Mouse (Mus musculus) liver, embryonic 16.5 days (tissue): Measurements from ENCODE around the gene A430078G23Rik. TPM values are rescaled to one million over a fixed set of nuclear protein-coding genes. Genes with fewer than 3 reads are reported as not detected.

Experiments
- ATAC-seq: fragments of 200-750 bp; cut with Nextera tagmentation; 2 replicates; pipeline ENCODE4 v1.8.0; 2017; ENCODE audit warnings: low read depth, mild to moderate bottlenecking, moderate number of reproducible peaks, moderate library complexity
- H3K27ac ChIP-seq: fragments of 300-500 bp; sonication (generic); 2 replicates; pipeline ENCODE4 v1.5.1; 2014; ENCODE audit warnings: mild to moderate bottlenecking, low read length
- H3K27me3 ChIP-seq: fragments of 300-500 bp; sonication (generic); 2 replicates; pipeline ENCODE4 v1.6.1; 2014; ENCODE audit warnings: low read depth, low read length, mixed read lengths; ENCODE audit not compliant: control insufficient read depth, insufficient read depth
- H3K36me3 ChIP-seq: fragments of 300-500 bp; sonication (generic); 2 replicates; pipeline ENCODE4 v1.6.1; 2014; ENCODE audit warnings: mild to moderate bottlenecking; ENCODE audit not compliant: control insufficient read depth, insufficient read depth
- H3K4me1 ChIP-seq: fragments of 300-500 bp; sonication (generic); 2 replicates; pipeline ENCODE4 v1.6.1; 2014; ENCODE audit warnings: low read depth, low read length, mixed read lengths; ENCODE audit not compliant: control insufficient read depth
- H3K4me2 ChIP-seq: fragments of 300-500 bp; sonication (generic); 2 replicates; pipeline ENCODE4 v1.6.1; 2014; ENCODE audit warnings: low read depth, low read length, mixed read lengths
- H3K4me3 ChIP-seq: fragments of 300-500 bp; sonication (generic); 2 replicates; pipeline ENCODE4 v1.5.1; 2014; ENCODE audit warnings: low read depth, mild to moderate bottlenecking, low read length
- H3K9ac ChIP-seq: fragments of 300-500 bp; sonication (generic); 2 replicates; pipeline ENCODE4 v1.6.1; 2014; ENCODE audit warnings: low read depth, low read length
- H3K9me3 ChIP-seq: fragments of 300-500 bp; sonication (generic); replicated peaks from 2 replicates; pipeline ENCODE4 v1.6.1; 2016; ENCODE audit warnings: low read length; ENCODE audit not compliant: control insufficient read depth
- WGBS: fragments of 180-500 bp; shearing (Covaris S2); extraction: QIAGEN DNeasy Blood & Tissue Kit; methylation state at CpG from one replicate; pipeline ENCODE4 v1.1.7; 2014; ENCODE audit not compliant: insufficient replicate concordance; 5-methylcytosine and 5-hydroxymethylcytosine counted together
- polyA plus RNA-seq: library from polyadenylated mRNA; unstranded; fragments of >200 nt; fragmentation: Nextera tagmentation; extraction: Ambion mirVana; gene quantifications from 2 replicates; pipeline ENCODE4 v1.2.1, GENCODE M21; 2015

Gene A430078G23Rik
- polyA plus RNA-seq, 1 experiment from 2014 or later: 1.4 TPM

- H3K27ac ChIP-seq: no peak overlapping the region
- no peaks in the 10 kb centered on the region for H3K27me3 ChIP-seq
- H3K9me3 ChIP-seq: no peaks in the 10 kb centered on the region
- peaks cover 3% of the 10 kb centered on the region; the same call in 1 of the 2 replicates for H3K36me3 ChIP-seq
- H3K4me2 ChIP-seq: no peak overlapping the region
- ATAC-seq: no peak
- no peaks in the 10 kb centered on the region for H3K4me1 ChIP-seq
- no peak overlapping the region for H3K4me3 ChIP-seq
- H3K9ac ChIP-seq: no peak overlapping the region
- 79% methylated on average over 3 of the region's 3 CpGs for WGBS
These were observed 73.0 kb downstream of the A430078G23Rik start for GRCm38 (mm10) chr8:3426211-3426610.

GRCm38 (mm10) chr8:3428426-3428825 is 75.2 kb downstream of the A430078G23Rik start:
- Histone ChIP-seq H3K27me3 (no peaks in the 10 kb centered on the region), H3K9ac (no peak overlapping the region), H3K9me3 (no peaks in the 10 kb centered on the region), H3K27ac (no peak overlapping the region), H3K36me3 (peaks cover 6% of the 10 kb centered on the region; the same call in 1 of the 2 replicates), H3K4me3 (no peak overlapping the region), H3K4me1 (no peaks in the 10 kb centered on the region), H3K4me2 (no peak overlapping the region)
- WGBS: 73% methylated on average over 2 of the region's 2 CpGs
- ATAC-seq: no peak

- H3K4me3 ChIP-seq: no peak overlapping the region
- H3K9ac ChIP-seq: no peak overlapping the region
- WGBS: 65% methylated on average over 2 of the region's 2 CpGs
- H3K4me2 ChIP-seq: no peak overlapping the region
- H3K27ac ChIP-seq: no peak overlapping the region
- H3K27me3 ChIP-seq: no peaks in the 10 kb centered on the region
- H3K36me3 ChIP-seq: peaks cover 8% of the 10 kb centered on the region; the same call in 1 of the 2 replicates
- H3K4me1 ChIP-seq: no peaks in the 10 kb centered on the region
- ATAC-seq: no peak
- no peaks in the 10 kb centered on the region for H3K9me3 ChIP-seq
These were observed 76.8 kb downstream of the A430078G23Rik start for GRCm38 (mm10) chr8:3429966-3430365.

- Histone ChIP-seq H3K4me3 (no peak overlapping the region), H3K4me1 (no peaks in the 10 kb centered on the region), H3K27me3 (no peaks in the 10 kb centered on the region), H3K27ac (no peak overlapping the region), H3K36me3 (peaks cover 10% of the 10 kb centered on the region; the same call in 1 of the 2 replicates), H3K9ac (no peak overlapping the region), H3K4me2 (no peak overlapping the region), H3K9me3 (no peaks in the 10 kb centered on the region)
- no peak for ATAC-seq
- 70% methylated on average over 3 of the region's 3 CpGs for WGBS
These were observed 77.9 kb downstream of the A430078G23Rik start for GRCm38 (mm10) chr8:3431113-3431512.

- WGBS: 43% methylated on average over 6 of the region's 6 CpGs
- Histone ChIP-seq H3K36me3 (peaks cover 23% of the 10 kb centered on the region), H3K4me2 (no peak overlapping the region), H3K27ac (no peak overlapping the region), H3K9ac (no peak overlapping the region), H3K4me3 (no peak overlapping the region), H3K9me3 (no peaks in the 10 kb centered on the region), H3K4me1 (no peaks in the 10 kb centered on the region; the same call in 1 of the 2 replicates), H3K27me3 (no peaks in the 10 kb centered on the region)
- no peak; the same call in 1 of the 2 replicates for ATAC-seq
These were observed 83.3 kb downstream of the A430078G23Rik start for GRCm38 (mm10) chr8:3436492-3436891.

- Histone ChIP-seq H3K27ac (no peak overlapping the region), H3K27me3 (no peaks in the 10 kb centered on the region), H3K4me2 (no peak overlapping the region), H3K4me3 (no peak overlapping the region), H3K36me3 (peaks cover 19% of the 10 kb centered on the region), H3K9ac (no peak overlapping the region), H3K9me3 (no peaks in the 10 kb centered on the region), H3K4me1 (no peaks in the 10 kb centered on the region; the same call in 1 of the 2 replicates)
- no peak for ATAC-seq
- 71% methylated on average over 12 of the region's 12 CpGs for WGBS
These were observed 86.3 kb downstream of the A430078G23Rik start for GRCm38 (mm10) chr8:3439510-3439909.

Other genes starting within 250 kb of the A430078G23Rik start
- gene Insr, start 73.8 kb upstream of the A430078G23Rik start, polyA plus RNA-seq: 23.6 and 26.7 TPM in 2 replicates
- 2.1 and 2.6 TPM in 2 replicates for gene Arhgef18, start 39.6 kb downstream of the A430078G23Rik start, polyA plus RNA-seq
- 8.1 and 8.5 TPM in 2 replicates for gene Pex11g, start 114.3 kb downstream of the A430078G23Rik start, polyA plus RNA-seq
- gene Tex45, start 117.4 kb downstream of the A430078G23Rik start, polyA plus RNA-seq: not detected in 2 replicates
- gene Zfp358, start 139.7 kb downstream of the A430078G23Rik start, polyA plus RNA-seq: 4.3 and 5.4 TPM in 2 replicates
- 19.2 and 21.1 TPM in 2 replicates for gene Mcoln1, start 147.0 kb downstream of the A430078G23Rik start, polyA plus RNA-seq
- 10.9 and 11.3 TPM in 2 replicates for gene Pnpla6, start 162.0 kb downstream of the A430078G23Rik start, polyA plus RNA-seq
- gene C330021F23Rik, start 214.6 kb downstream of the A430078G23Rik start, polyA plus RNA-seq: 3.1 and 4.8 TPM in 2 replicates
- gene Camsap3, start 233.9 kb downstream of the A430078G23Rik start, polyA plus RNA-seq: 1.4 and 2.6 TPM in 2 replicates